Mouse (Mus musculus) spleen, postnatal 36 days (tissue): ENCODE results near the gene Pld6.

Experiments
- DNase-seq, 2 experiments: peaks; one replicate each; pipeline ENCODE4 v3.0.0; 2022; ENCODE audit warnings: low spot score in 2 of 2, mixed read lengths in 1 of 2

Pld6 gene

GRCm38 (mm10) chr11:59786444-59787198, 824 bp downstream of the Pld6 start:
- no peak for DNase-seq

GRCm38 (mm10) chr11:59783591-59783990, 3.9 kb downstream of the Pld6 start:
- no peak for DNase-seq

GRCm38 (mm10) chr11:59782091-59782590, 5.3 kb downstream of the Pld6 start:
- no peak for DNase-seq

- DNase-seq, result no peak
Measured at GRCm38 (mm10) chr11:59780241-59780640, 7.2 kb downstream of the Pld6 start.

- DNase-seq, result no peak
Measured at GRCm38 (mm10) chr11:59779406-59779805, 8.0 kb downstream of the Pld6 start.

- DNase-seq, result no peak
Measured at GRCm38 (mm10) chr11:59778874-59779223, 8.6 kb downstream of the Pld6 start.

GRCm38 (mm10) chr11:59778181-59778873, 9.1 kb downstream of the Pld6 start:
- peak; percentile 58 to 60 for DNase-seq

- no peak for DNase-seq
Measured at GRCm38 (mm10) chr11:59777259-59777658, 10.2 kb downstream of the Pld6 start.

- no peak for DNase-seq
Measured at GRCm38 (mm10) chr11:59775435-59776148, 11.9 kb downstream of the Pld6 start.

- no peak for DNase-seq
Measured at GRCm38 (mm10) chr11:59774522-59774921, 12.9 kb downstream of the Pld6 start.

GRCm38 (mm10) chr11:59772902-59773301, 14.5 kb downstream of the Pld6 start:
- no peak for DNase-seq

GRCm38 (mm10) chr11:59772291-59772690, 15.2 kb downstream of the Pld6 start:
- DNase-seq, result no peak

GRCm38 (mm10) chr11:59770753-59771152, 16.7 kb downstream of the Pld6 start:
- no peak for DNase-seq

- DNase-seq, result no peak
Measured at GRCm38 (mm10) chr11:59769738-59770137, 17.7 kb downstream of the Pld6 start.

- DNase-seq, result no peak
Measured at GRCm38 (mm10) chr11:59769307-59769706, 18.1 kb downstream of the Pld6 start.

GRCm38 (mm10) chr11:59760796-59761195, 26.6 kb downstream of the Pld6 start:
- DNase-seq, result no peak

- no peak for DNase-seq
Measured at GRCm38 (mm10) chr11:59759626-59760025, 27.8 kb downstream of the Pld6 start.

GRCm38 (mm10) chr11:59759178-59759577, 28.3 kb downstream of the Pld6 start:
- no peak for DNase-seq

GRCm38 (mm10) chr11:59758191-59758985, 29.1 kb downstream of the Pld6 start:
- no peak for DNase-seq

GRCm38 (mm10) chr11:59756351-59756750, 31.1 kb downstream of the Pld6 start:
- no peak for DNase-seq

- no peak for DNase-seq
Measured at GRCm38 (mm10) chr11:59754504-59754903, 32.9 kb downstream of the Pld6 start.

- DNase-seq, result no peak
Measured at GRCm38 (mm10) chr11:59749050-59749449, 38.4 kb downstream of the Pld6 start.
